Mouse (Mus musculus): ENCODE results near the gene Fig4.

GRCm38 (mm10) chr10:41204637-41205315 is 98.3 kb downstream of the Fig4 start:
- TF ChIP-seq CTCF (IDR thresholded peaks at IDR 0.05; ENCODE audit: borderline replicate concordance, control insufficient read depth, extremely low read depth, insufficient read depth, low read length, poor library complexity) (no peak), POLR2A (IDR thresholded peaks at IDR 0.05; ENCODE audit: control insufficient read depth, extremely low read depth, insufficient read depth, low read length, poor library complexity) (no peak)
